Mouse (Mus musculus) frontal cortex, postnatal 10 days (tissue): ENCODE results near the gene Uck1.

Experiments
- DNase-seq, 2 experiments: peaks; one replicate each; pipeline ENCODE4 v3.0.0; 2022; ENCODE audit warnings: low spot score in 2 of 2, mixed read lengths in 1 of 2

Uck1 gene

GRCm38 (mm10) chr2:32218541-32219334 lies 41.2 kb downstream of the Uck1 start:
- no peak for DNase-seq

GRCm38 (mm10) chr2:32218113-32218512 lies 41.8 kb downstream of the Uck1 start:
- no peak for DNase-seq

- DNase-seq = no peak
These were observed 42.3 kb downstream of the Uck1 start for GRCm38 (mm10) chr2:32217656-32218055.

GRCm38 (mm10) chr2:32216506-32216905 lies 43.5 kb downstream of the Uck1 start:
- no peak for DNase-seq

GRCm38 (mm10) chr2:32215576-32215975 lies 44.4 kb downstream of the Uck1 start:
- DNase-seq = no peak

- no peak for DNase-seq
These were observed 47.0 kb downstream of the Uck1 start for GRCm38 (mm10) chr2:32213000-32213399.

- no peak for DNase-seq
These were observed 48.3 kb downstream of the Uck1 start for GRCm38 (mm10) chr2:32211689-32212088.

GRCm38 (mm10) chr2:32207682-32208081 lies 52.3 kb downstream of the Uck1 start:
- DNase-seq = no peak
